Mouse (Mus musculus) heart, adult 18-20 months (tissue): ENCODE measurements around the gene Mybbp1a. TPM values are rescaled to one million over a fixed set of nuclear protein-coding genes. Genes with fewer than 3 reads are reported as not detected.
A peak's percentile ranks its signal among the peaks of the same experiment; 100 is the strongest.
"Not testable (repeated sequence)": the region's sequence is repeated elsewhere in the genome, so short reads cannot be mapped to it uniquely, and the experiment has no call there.

Source experiments
- DNase-seq, 2 experiments: peaks; one replicate each; pipeline ENCODE4 v3.0.0; 2021 to 2022; ENCODE audit warnings: mixed read lengths in 1 of 2
- total RNA-seq, 2 experiments: library from RNA; stranded (reverse); gene quantifications; 2 replicates each; pipeline ENCODE4 v1.2.3; 2021

Mybbp1a gene
- total RNA-seq, 2 experiments from 2014 or later: 43.1 to 47.5 TPM

DNA sequence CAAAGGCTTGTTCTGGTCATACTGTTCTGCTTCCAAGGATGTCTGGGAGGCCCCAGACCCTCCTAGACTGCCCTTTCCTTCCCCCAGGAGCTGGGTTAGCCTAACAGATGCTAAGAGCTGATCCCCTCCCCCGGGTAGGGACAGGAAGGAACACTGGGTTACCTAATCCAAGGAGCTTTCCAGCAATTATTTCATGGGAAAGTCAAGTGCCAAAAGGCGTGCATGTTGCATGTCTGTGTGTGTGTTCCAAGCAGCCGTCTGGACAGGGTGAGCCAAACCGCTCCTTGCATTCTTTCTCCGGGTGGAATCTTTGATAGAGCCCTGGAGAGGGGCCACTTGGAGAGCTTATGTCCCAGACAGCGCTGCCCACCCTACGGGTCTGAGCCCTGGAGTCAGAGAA, 28.1 kb upstream of the Mybbp1a start:
- peak; percentile 84 to 92 for DNase-seq

DNA sequence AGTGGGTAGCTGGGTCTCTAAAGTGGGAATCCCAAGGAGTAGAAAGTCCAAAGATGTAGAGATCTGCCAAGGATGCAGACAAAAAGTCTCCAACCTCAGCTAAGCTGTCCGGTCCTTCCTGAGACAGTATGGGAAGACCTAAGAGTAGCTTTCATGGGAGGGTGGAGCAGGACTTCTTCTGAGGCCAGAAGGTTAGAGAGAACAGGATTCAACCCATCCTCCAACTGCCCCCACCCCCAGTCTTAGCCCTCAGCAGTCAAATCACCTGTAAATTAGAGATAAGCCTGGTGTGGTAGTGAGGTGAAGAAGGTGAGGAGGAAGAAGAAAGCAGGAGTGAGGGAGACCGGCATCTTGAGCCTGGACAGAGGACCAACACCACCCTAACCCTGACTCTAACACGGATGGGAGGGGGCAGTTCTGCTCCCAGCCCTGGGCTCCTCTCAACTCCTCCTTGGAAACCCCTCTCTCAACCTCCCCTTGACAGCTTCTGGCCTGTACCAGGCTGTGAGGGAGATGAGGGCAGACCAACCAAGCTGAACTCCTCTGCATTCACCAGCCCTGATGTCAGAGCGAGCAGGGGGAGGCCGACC, 27.5 kb upstream of the Mybbp1a start:
- no peak for DNase-seq

DNA sequence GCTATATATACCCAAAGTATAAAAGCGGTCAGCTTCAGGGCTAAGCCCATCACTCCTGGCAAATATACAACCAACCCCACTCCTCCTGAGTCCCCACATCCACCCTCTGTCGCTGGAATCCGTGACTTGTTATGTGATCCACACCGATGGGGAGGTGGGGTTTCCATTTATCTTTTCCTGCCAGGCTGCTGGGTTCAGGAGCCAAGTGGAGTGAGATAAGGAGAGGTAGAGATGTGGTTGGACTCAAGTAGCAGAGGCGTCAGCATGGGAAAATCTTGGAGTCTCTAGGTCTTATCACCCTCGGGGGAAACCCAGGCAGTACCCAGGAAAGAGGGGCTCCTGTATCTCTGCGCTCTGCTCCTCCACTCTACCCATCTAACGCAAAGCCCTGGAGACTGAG, 26.0 kb upstream of the Mybbp1a start:
- no peak for DNase-seq

DNA sequence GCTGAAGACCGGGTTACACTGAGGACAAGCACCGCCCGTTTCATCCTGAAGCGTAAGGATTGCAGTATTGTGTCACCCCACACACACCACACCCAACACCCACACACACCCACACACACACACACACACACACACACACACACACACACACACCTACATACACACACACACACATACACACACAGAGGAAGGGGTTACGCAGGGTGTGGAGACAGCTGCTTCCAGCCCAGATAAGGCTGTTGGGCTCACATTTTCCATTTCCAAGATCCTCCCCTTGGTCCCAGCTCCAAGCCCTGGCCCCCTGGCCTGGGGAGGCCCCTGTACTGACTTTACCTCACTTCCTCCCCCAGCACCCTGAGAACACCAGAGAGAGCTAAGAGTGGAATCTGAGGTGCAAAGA, 24.5 kb upstream of the Mybbp1a start:
- DNase-seq: peak; percentile 70 to 84

DNA sequence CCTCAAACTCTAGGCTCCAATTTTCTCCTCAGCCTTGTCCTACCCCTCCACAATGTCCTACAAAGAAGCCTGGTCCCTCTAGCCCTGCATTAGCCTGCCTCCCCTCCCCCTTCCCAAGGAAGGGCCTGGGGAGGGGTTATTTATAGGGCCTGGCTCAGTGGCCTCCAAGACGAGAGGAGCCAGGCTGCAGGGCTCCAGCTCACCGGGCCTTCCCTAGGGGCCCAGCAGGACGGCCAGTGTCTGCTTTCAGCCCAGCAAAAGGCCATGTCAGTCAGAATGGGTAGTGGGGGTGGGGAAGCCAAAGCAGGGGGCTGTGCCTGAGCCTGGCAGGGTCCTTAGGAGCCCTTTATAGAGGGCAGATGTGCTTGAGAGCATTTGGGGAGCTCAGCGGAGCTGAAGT, 23.8 kb upstream of the Mybbp1a start:
- no peak for DNase-seq

DNA sequence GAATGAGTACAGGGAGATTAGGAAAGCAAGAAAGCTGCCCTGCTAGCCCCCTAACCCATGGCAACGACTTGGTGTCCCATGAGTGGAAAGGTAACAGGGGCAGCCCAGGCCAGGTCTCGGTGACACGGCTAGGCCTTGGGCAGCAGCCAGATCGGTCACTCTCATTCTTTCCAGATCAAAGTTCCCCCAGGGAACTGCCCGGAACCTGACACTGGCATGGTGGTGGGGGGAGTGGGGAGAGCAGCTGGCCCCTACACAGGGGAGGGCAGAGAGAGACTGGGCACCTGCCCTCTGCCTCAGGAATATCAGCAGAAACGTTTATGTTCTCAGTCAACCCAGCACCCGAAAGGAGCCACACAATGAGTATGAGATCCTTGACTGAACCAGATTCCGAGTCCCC, 22.9 kb upstream of the Mybbp1a start:
- no peak for DNase-seq

DNA sequence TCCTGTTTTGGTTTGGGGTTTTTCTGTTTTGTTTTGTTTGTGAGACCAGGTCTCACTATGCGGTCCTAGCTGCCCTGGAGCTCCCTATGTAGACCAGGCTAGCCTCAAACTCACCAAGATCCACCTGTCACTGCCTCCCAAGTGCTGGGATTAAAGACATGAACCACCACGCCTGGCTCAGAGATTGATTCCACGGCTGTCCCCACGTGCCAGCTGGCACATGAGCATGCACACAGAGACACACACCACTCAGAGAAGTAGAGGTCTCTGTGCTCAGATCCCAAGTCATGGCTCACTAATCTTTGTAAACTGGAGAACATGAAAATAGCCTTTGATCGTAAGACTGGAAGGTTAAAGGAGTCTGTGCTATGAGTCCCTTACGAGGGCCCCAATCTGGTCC, 22.1 kb upstream of the Mybbp1a start:
- DNase-seq: no peak

DNA sequence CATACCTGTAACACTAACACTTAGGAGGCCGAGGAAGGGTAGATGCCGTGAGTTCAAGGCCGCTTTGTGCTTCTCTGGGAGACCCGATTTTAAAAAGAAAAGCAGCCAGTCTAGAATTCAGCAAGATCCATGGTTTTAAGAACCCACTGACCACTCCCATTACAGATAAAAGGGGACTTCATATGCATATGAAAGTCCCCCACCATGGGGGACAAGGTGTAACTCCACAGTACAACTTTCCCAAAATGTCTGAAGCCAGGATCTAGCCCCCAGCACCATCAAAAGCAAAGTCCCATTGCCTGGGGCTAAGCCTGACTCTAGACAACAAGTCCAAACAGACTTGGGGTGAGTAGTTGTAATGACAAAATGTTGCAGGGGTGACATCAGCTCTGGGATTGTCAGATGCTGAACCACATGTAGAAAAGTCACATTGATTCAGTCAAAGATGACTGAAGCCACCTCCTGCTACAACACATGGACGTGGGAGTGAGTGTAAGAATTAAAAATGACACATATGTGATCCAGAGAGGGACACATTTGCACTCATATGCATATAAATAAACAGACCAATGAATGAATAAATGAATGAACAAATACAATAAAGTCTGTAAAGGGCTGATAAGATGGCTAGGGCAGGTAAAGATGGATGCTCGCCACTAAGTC, 20.6 kb upstream of the Mybbp1a start:
- no peak for DNase-seq

DNA sequence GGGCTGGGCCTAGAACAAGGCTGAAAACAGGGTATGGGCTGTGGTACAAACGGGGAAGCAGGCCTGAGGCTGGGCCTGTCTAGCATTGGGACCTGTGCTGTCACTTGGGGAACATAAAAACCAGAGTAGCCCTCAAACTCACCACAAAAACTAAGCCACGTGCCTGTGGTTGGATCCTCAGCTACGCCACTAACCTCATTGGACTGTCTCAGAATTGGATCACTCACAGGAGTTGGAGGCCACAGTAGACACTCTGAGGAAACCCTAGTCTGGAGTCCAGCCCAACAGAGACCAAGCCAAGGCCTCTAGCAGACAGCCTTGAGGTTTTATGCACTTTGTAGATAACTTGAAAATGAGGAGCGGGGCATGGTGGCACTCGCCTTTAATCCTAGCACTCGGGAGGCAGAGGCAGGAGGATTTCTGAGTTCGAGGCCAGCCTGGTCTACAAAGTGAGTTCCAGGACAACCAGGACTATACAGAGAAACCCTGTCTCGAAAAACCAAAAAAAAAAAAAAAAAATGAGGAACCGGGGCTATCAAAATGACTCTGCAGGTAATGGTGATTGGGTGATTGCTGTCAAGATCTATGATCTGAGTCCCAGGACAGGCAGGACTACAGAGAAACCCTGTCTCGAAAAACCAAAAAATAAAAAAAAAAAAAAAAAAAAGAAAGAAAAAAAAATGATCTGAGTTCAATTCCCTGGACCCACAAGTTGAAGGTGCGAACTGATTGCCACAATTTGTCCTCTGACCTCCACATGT, 19.5 kb upstream of the Mybbp1a start:
- DNase-seq: no peak

DNA sequence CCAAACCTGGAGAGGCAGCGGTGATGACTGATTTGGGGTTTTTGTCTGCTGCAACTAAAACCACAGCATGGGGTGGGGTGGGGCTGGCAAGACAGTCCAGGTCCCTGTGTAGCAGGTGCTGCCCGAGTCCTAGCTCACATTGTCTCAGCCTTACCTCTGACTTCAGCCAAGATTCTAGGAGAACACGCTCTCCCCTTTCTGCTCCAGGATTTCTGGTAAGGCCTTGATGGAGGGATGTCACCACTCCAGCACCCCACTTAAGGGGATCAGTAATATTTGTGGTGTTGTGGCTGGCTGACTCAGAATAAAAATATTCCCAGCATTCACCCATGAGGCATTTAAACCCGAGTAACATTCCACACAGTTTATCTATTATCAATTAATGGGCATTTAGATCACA, 17.5 kb upstream of the Mybbp1a start:
- DNase-seq: no peak

DNA sequence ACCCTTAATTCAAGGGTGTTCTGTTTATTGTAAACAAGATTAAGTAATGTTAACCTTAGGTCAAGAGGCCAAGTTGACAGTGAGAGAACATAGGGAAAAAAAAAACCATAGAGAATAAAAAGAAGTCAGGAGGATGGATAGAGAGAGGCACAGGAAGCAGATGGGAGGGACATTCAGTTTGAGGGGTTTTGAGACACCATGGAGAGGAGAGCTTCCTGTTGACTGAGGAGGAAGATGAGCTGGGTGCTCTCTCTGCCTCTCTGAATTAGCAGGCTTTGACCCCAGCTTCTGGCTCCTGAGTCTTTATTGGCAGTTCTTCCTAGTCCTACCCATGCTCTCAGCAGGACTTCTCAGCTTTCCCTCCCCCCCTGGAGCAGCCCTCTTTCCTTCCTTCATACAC, 16.0 kb upstream of the Mybbp1a start:
- no peak for DNase-seq

DNA sequence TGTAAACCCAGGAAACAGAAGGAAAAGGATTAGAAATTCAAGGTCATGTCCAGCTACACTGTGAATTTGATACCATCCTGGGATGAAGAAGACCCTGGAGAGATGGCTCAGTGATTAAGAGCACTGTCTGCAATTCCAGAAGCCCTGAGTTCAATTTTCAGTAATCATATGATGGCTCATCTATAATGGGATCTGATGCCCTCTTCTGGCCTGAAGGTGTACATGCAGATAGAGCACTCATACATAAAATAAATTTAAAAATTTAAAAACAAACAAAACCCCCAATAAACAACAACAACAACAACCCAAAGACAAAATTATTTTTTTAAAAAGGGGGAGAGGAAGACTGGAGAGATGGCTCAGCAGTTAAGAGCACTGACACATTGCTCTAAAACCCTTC, 14.3 kb upstream of the Mybbp1a start:
- DNase-seq: no peak

DNA sequence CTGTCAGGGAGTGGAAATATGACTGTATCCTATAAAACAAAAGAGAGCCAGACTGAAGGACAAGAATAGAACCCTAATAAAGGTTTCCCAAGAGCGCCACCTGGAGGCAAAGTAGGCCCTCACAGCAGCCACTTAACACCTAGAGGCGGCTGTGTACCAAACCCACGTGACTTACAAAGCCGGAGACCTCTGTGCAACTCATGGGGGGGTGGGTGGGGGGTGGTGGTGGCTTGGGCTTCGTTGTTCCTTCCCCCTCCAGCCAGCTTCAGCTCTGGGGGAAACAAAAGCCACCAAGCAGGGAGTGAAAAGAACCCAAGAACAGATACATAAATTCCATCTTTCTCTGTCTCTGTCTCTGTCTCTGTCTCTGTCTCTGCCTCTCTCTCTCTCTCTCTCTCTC, 12.5 kb upstream of the Mybbp1a start:
- DNase-seq: peak; percentile 90 to 95

DNA sequence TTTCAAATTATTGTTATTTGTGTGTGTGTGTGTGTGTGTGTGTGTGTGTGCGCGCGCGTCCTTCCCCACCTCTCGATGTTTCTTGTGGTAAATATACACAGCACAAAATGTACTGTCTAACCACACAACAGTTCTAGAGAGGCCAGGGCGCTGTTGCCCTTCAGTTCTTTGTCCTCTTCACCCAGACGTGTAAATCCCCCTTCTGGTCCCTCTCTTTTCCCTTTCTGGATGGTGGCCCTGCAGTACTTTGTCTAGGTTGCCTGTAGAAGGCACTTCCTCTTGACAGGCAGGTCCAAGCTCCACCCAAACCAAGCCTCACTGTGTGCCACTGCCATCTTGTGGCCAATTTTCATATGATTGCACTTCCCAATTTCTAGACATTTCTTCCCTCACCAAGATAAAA, 11.9 kb upstream of the Mybbp1a start:
- DNase-seq: peak; percentile 88 to 91

DNA sequence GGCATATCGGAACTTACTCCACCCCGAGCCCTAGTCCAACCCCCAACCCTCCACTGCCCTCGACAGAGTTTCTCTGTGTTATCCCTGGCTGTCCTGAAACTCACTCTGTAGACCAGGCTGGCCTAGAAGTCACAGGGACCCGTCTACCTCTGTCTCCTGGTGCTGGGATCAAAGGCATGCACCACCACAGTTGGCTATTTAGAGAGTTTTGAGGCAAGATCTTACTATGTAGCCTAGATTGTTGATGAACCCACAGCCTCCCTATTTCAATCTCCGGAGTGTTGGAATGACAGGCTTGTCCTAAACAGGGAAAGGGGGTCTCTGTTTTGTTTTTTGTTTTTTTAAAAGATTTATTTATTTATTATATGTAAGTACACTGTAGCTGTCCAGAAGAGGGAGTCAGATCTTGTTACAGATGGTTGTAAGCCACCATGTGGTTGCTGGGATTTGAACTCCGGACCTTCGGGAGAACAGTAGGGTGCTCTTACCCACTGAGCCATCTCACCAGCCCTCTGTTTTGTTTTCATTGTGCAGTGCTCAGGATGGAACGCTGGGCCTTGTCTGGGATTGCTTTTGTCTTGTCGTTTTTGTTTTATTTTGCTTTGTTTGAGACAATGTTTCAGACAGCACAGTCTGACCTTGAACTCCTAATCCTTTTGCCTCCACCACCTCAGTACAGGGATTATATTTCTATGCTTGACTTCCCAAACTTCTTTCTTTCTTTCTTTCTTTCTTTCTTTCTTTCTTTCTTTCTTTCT, 10.7 kb upstream of the Mybbp1a start:
- DNase-seq: not testable (repeated sequence)

DNA sequence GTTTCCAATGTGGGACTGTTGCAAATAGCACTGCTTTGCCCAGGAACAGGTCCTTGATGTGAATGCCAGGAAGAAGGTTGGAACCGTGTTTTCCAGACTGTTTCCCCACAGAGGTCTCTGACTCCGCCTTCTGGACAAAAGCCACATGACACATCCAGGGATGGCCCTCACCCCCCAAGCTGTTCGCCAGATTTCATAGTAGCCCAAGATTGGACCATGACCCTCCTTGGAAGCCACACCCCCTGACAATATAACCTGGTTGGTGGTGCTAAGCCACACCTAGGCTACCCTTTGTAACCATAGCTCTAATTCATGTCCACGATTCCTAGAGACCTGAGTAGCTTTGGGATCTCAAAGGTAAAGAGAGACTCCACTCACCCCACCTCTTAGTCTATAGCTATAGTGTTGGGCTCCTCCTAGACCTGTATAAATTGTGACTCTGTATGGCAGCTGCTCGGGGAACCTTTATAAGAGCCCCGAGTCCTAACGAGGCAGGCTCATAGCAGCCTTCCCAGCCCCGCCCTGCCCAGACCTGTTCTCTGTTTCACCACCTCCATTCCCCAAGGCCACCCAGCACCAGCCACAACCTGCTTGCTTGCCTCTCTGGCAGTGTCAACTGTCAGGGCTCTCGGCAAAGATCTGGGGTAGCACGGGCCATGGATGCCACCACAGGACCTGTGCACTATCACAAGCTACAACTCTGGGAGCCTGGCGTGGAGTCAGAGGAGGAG, 6.0 kb upstream of the Mybbp1a start, which contains the start of gene Ggt6:
Ggt6 (plus strand) TSS at position 564 of the 731 bp plus-strand sequence.
- DNase-seq: peak in 1 of 2 experiments; percentile 33

DNA sequence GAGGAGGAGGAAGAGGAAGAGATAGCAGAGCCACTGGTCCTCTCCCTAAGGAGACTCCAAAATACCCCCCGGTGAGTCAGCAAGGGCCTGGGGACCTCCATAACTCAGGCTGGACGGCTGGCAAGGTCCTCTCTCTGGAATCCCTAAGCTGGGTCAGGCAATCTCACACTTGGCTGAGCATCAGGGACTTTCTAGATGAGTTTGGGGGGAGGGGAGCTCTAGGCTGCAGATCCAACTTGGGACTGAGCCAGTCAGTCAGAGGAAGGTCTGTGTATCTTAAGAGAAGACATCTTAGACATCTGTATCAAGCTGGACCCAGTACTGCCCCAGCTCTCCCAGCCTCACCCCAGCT, 5.5 kb upstream of the Mybbp1a start:
- peak; percentile 53 to 75 for DNase-seq

DNA sequence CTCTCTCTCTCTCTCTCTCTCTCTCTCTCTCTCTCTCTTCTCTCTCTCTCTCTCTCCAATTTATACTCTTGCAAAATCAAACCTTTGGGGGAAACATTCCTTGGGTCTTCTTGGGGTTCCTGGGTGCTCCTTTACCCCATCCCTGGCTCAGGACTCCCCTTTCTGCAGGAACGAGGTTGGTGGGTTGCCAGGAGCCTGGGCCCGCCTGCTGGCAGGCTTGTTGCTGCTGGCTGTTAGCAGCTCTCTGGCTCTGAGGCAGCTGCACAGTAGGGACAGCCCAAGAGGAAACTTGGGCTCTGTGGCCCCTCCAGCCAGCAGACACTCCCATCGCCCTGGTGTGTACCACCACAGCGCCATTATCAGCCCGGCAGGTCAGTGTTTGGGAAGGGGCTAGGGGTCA, 4.9 kb upstream of the Mybbp1a start:
- peak; percentile 70 to 72 for DNase-seq

DNA sequence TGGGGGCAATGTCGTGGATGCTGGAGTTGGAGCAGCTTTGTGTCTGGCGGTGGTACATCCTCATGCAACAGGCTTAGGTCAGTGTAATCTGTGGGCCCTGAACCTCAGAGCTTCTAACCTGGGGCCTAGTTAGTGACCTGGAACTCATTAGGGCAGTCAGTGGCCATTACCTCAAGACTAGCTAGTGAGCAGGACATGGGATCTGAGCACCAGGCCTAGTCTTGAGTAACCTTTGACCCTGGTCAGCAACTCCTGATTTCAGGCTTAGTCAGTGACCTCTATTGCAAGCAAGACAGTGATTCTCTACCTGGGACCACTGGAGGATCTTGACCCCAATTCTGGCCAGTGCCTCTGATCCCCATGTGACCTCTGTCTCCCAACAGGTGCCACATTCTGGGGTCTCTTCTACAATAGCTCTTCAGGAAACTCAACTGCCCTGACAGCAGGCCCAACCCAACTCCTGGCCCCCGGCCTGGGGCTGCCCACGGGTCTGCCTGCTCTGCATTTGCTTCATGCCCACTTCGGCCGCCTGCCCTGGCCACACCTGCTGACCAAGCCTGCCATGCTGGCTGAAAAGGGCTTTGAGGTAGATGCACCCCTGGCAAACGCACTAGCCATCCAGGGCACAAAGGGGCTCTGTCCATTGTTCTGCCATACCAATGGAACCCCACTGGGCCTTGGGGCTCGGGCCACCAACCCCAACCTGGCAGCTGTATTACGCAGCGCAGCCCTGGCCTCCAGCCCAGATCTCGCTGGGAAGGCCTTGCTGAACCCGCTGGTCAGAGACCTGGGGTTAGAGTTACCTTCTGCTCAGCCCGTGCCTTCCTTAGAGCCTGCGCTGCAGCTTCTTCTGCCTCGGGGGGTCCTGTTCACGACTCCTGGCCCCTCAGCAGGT, 4.2 kb upstream of the Mybbp1a start:
- DNase-seq: no peak

DNA sequence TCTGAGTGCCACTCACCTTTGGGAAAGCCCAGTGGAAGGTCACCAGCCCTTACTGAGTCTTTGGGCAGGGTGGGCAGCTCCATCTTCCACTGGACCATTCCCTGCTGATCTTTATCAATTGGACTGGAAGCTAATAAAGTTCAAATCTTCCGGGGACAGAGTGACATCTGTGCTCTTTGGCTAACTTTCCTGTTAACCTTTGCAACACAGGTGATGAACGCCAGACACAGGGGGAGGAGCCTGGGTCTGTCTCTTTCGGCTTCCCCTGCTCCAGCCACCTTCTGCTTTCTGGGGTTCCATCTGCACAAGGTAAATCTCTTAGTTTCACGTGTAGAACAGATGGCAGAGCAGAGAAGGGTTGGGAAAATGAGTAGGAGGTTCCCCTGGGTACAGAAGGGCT, 2.7 kb upstream of the Mybbp1a start:
- no peak for DNase-seq

DNA sequence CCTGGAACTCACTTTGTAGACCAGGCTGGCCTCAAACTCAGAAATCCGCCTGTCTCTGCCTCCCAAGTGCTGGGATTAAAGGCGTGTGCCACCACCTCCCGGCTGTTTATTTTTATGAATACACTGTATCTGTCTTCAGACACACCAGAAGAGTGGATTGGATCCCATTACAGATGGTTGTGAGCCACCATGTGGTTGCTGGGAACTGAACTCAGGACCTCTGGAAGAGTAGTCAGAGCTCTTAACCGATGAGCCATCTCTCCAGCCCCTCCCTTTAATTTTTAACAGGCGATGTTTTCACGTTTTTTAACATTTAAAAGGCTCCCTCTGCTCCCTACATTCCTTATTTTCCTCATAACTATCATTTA, 574 bp upstream of the Mybbp1a start:
- not testable (repeated sequence) for DNase-seq
